Mouse (Mus musculus): Measurements from ENCODE around the gene A030005K14Rik. TPM values are rescaled to one million over a fixed set of nuclear protein-coding genes. Genes with fewer than 3 reads are reported as not detected.

A030005K14Rik gene
- total and polyA plus RNA-seq, 2 experiments from 2014 or later = not detected

- Histone ChIP-seq H3K4me3 (ENCODE audit: low read depth, low read length) (no peak overlapping the region), H3K4me1 (ENCODE audit: insufficient read depth, low read length) (no peaks in the 10 kb centered on the region), H3K9ac (replicated peaks; ENCODE audit: low read length, poor library complexity, severe bottlenecking) (no peak overlapping the region), H3K4me2 (ENCODE audit: low read depth, low read length, poor library complexity, severe bottlenecking) (no peak overlapping the region), H3K27ac (ENCODE audit: low read depth, low read length) (no peak overlapping the region), H3K27me3 (ENCODE audit: insufficient read depth, low read length) (no peaks in the 10 kb centered on the region), H3K36me3 (ENCODE audit: insufficient read depth, low read length) (no peaks in the 10 kb centered on the region), H3K9me3 (ENCODE audit: low read length) (no peaks in the 10 kb centered on the region)
- DNase-seq (ENCODE audit: low spot score) = no peak
- TF ChIP-seq CTCF (IDR thresholded peaks at IDR 0.05) = no peak
- ATAC-seq (ENCODE audit: low FRiP score) = no peak
- 90% methylated on average over 10 of the region's 10 CpGs for WGBS
Measured at GRCm38 (mm10) chr1:83067205-83067604, 8.0 kb upstream of the A030005K14Rik start.

GRCm38 (mm10) chr1:83066577-83066976 is 7.4 kb upstream of the A030005K14Rik start:
- Histone ChIP-seq H3K27ac (ENCODE audit: low read depth, low read length) (no peak overlapping the region), H3K36me3 (ENCODE audit: insufficient read depth, low read length) (no peaks in the 10 kb centered on the region), H3K4me1 (ENCODE audit: insufficient read depth, low read length) (no peaks in the 10 kb centered on the region), H3K27me3 (ENCODE audit: insufficient read depth, low read length) (no peaks in the 10 kb centered on the region), H3K4me2 (ENCODE audit: low read depth, low read length, poor library complexity, severe bottlenecking) (no peak overlapping the region), H3K9me3 (ENCODE audit: low read length) (no peaks in the 10 kb centered on the region), H3K9ac (replicated peaks; ENCODE audit: low read length, poor library complexity, severe bottlenecking) (no peak overlapping the region), H3K4me3 (ENCODE audit: low read depth, low read length) (no peak overlapping the region)
- ATAC-seq (ENCODE audit: low FRiP score) (no peak), DNase-seq (ENCODE audit: low spot score) (no peak)
- no peak for TF ChIP-seq CTCF (IDR thresholded peaks at IDR 0.05)
- 88% methylated on average over 4 of the region's 4 CpGs for WGBS

GRCm38 (mm10) chr1:83064851-83065250 is 5.7 kb upstream of the A030005K14Rik start:
- Histone ChIP-seq H3K4me3 (ENCODE audit: low read depth, low read length) (no peak overlapping the region), H3K4me2 (ENCODE audit: low read depth, low read length, poor library complexity, severe bottlenecking) (no peak overlapping the region), H3K9me3 (ENCODE audit: low read length) (no peaks in the 10 kb centered on the region), H3K27ac (ENCODE audit: low read depth, low read length) (no peak overlapping the region), H3K36me3 (ENCODE audit: insufficient read depth, low read length) (no peaks in the 10 kb centered on the region), H3K9ac (replicated peaks; ENCODE audit: low read length, poor library complexity, severe bottlenecking) (no peak overlapping the region), H3K27me3 (ENCODE audit: insufficient read depth, low read length) (no peaks in the 10 kb centered on the region), H3K4me1 (ENCODE audit: insufficient read depth, low read length) (no peaks in the 10 kb centered on the region)
- DNase-seq (ENCODE audit: low spot score) (peak; percentile 52), ATAC-seq (ENCODE audit: low FRiP score) (no peak)
- WGBS = 31% methylated on average over 3 of the region's 3 CpGs
- TF ChIP-seq CTCF (IDR thresholded peaks at IDR 0.05) = peak; percentile 69

GRCm38 (mm10) chr1:83060643-83061042 is 1.5 kb upstream of the A030005K14Rik start, which contains the start of gene Krtap28-13:
Krtap28-13 (plus strand) TSS chr1:83060930.
- no peaks in the 10 kb centered on the region for H3K36me3 ChIP-seq (ENCODE audit: insufficient read depth, low read length)
- H3K4me2 ChIP-seq (ENCODE audit: low read depth, low read length, poor library complexity, severe bottlenecking) = no peak within 1 kb of the TSS
- H3K9ac ChIP-seq (replicated peaks; ENCODE audit: low read length, poor library complexity, severe bottlenecking) = no peak within 1 kb of the TSS
- no peaks in the 10 kb centered on the region for H3K27me3 ChIP-seq (ENCODE audit: insufficient read depth, low read length)
- WGBS = 92% methylated on average over 4 of the region's 4 CpGs
- DNase-seq (ENCODE audit: low spot score) = no peak
- no peak within 1 kb of the TSS for H3K4me3 ChIP-seq (ENCODE audit: low read depth, low read length)
- H3K27ac ChIP-seq (ENCODE audit: low read depth, low read length) = no peak within 1 kb of the TSS
- no peaks in the 10 kb centered on the region for H3K9me3 ChIP-seq (ENCODE audit: low read length)
- TF ChIP-seq CTCF (IDR thresholded peaks at IDR 0.05) = no peak
- no peak for ATAC-seq (ENCODE audit: low FRiP score)
- no peaks in the 10 kb centered on the region for H3K4me1 ChIP-seq (ENCODE audit: insufficient read depth, low read length)

- Histone ChIP-seq H3K9ac (replicated peaks; ENCODE audit: low read length, poor library complexity, severe bottlenecking) (no peak overlapping the region), H3K4me3 (ENCODE audit: low read depth, low read length) (no peak overlapping the region), H3K27ac (ENCODE audit: low read depth, low read length) (no peak overlapping the region), H3K4me1 (ENCODE audit: insufficient read depth, low read length) (no peaks in the 10 kb centered on the region), H3K4me2 (ENCODE audit: low read depth, low read length, poor library complexity, severe bottlenecking) (no peak overlapping the region), H3K9me3 (ENCODE audit: low read length) (no peaks in the 10 kb centered on the region), H3K27me3 (ENCODE audit: insufficient read depth, low read length) (no peaks in the 10 kb centered on the region), H3K36me3 (ENCODE audit: insufficient read depth, low read length) (no peaks in the 10 kb centered on the region)
- DNase-seq (ENCODE audit: low spot score) (no peak), ATAC-seq (ENCODE audit: low FRiP score) (0 out of 2 replicates have a peak, but pooled peaks have one; percentile 13)
- no peak for TF ChIP-seq CTCF (IDR thresholded peaks at IDR 0.05)
- 46% methylated on average over 1 of the region's 1 CpGs for WGBS
Measured at GRCm38 (mm10) chr1:83058481-83058880, 697 bp downstream of the A030005K14Rik start.

GRCm38 (mm10) chr1:83044882-83045427 is 14.2 kb downstream of the A030005K14Rik start, which contains the start of gene Gm47969:
Gm47969 (plus strand) TSS chr1:83044932.
- DNase-seq (ENCODE audit: low spot score) (no peak), ATAC-seq (ENCODE audit: low FRiP score) (no peak)
- no peaks in the 10 kb centered on the region for H3K9me3 ChIP-seq (ENCODE audit: low read length)
- TF ChIP-seq CTCF (IDR thresholded peaks at IDR 0.05) = no peak
- no peak within 1 kb of the TSS for H3K27ac ChIP-seq (ENCODE audit: low read depth, low read length)
- no peaks in the 10 kb centered on the region for H3K4me1 ChIP-seq (ENCODE audit: insufficient read depth, low read length)
- no peak within 1 kb of the TSS for H3K9ac ChIP-seq (replicated peaks; ENCODE audit: low read length, poor library complexity, severe bottlenecking)
- no peak within 1 kb of the TSS for H3K4me2 ChIP-seq (ENCODE audit: low read depth, low read length, poor library complexity, severe bottlenecking)
- no peak within 1 kb of the TSS for H3K4me3 ChIP-seq (ENCODE audit: low read depth, low read length)
- 92% methylated on average over 5 of the region's 5 CpGs for WGBS
- no peaks in the 10 kb centered on the region for H3K27me3 ChIP-seq (ENCODE audit: insufficient read depth, low read length)
- no peaks in the 10 kb centered on the region for H3K36me3 ChIP-seq (ENCODE audit: insufficient read depth, low read length)
